Mouse (Mus musculus): ENCODE measurements around the gene Cacna1c.
A peak's percentile ranks its signal among the peaks of the same experiment; 100 is the strongest.

Gene Cacna1c

DNA sequence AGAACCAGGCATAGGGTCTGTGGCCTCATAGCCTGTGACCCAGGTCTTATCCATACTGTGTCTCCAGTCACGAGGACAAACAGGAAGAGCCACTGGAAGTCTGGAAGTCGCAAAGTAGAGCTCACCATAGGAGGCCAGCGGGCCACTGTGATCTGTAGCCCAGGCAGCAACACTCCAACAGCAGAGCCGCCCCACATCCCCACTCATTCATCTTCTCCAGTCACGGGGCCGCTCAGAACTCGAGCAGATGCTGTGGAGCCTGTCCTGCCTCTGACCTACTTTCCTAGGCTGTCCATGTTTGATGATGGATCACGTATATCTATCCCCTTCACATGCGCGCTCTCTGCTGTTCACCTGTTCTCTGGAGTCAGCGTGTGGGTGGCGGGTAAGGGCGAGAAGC, 246.0 kb downstream of the Cacna1c start:
- no peak for DNase-seq

DNA sequence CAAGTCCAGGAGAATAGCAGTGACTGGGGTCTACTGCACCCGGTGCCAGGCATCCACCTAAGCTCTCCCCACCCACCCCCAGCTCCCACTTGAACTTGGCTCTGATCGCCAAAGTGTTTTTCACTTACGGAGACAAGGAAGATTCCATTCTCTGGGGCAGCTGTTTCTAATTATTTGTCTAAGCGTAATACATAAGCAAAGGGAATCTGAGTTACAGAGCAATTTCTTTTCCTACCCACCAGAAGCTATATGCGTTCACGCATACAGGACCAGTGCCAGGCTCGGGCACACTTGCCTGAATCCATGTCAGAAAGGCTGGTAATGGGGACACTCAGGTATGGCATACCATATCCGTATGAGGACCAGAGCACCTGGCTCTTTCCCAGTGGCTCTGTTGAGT, 248.9 kb downstream of the Cacna1c start:
- no peak for DNase-seq

- DNase-seq: no peak
These were observed 249.6 kb downstream of the Cacna1c start for GRCm38 (mm10) chr6:118946660-118947059.

GRCm38 (mm10) chr6:118944093-118944492, 252.1 kb downstream of the Cacna1c start:
- DNase-seq: no peak

GRCm38 (mm10) chr6:118941816-118942215, 254.4 kb downstream of the Cacna1c start:
- no peak for DNase-seq

GRCm38 (mm10) chr6:118941036-118941435, 255.2 kb downstream of the Cacna1c start:
- DNase-seq: no peak

DNA sequence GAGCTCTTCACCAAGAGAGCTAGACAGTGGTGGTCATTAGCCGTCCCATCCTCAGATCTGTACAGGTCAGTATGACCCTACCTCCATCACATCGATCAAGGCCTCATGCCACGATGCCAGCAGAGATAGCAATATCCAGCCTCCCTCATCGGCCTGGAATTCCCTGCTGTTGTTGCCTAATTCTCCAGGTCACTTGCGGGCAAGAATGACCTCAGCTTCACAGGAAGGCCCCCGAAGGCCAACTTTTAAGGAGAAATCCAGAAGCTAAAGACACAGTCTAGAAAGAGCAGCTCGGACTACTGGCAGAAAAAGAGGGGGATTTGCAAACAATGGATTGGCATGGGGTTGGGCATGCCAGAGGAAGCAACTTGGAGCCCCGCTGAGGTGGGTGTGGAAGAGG, 256.6 kb downstream of the Cacna1c start:
- no peak for DNase-seq

DNA sequence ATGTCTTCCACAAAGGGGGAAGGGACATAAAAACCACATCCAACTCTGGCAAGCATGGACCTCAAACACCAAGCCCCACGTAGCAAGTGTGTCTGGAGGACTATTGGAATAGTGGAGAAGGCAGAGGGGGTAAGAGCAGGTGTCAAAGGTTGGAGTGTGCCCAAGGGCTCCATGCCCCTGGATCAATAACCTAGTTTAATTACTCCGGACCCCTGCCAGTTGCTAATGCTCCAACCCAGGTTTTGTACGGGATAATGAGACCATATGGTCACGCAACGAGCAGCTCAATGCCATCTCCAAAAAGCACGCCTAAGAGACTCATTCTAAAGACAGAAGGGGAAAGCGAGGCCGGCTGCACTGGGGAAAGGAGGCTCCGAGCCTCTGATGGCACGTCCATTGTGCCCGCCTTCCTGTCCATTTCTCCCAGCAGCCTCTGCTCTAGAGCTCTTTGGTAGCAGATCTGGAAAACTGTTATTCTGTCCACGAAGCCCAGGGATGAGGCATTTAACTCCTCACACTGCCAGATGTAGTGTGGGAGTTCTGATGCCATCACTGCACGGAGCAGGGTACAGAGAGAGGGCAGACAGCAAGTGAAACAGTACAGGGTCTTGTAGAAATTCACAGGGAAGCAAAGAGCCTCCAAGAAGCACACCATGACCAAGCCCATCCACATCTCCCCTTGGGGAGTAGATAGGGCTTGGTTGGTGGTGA, 257.7 kb downstream of the Cacna1c start:
- DNase-seq: peak; percentile 49

- DNase-seq: no peak
These were observed 258.7 kb downstream of the Cacna1c start for GRCm38 (mm10) chr6:118937536-118937935.

GRCm38 (mm10) chr6:118935520-118936415, 260.4 kb downstream of the Cacna1c start:
- peak; percentile 52 for DNase-seq

GRCm38 (mm10) chr6:118934243-118934902, 261.8 kb downstream of the Cacna1c start:
- DNase-seq: no peak

GRCm38 (mm10) chr6:118933017-118933594, 263.1 kb downstream of the Cacna1c start:
- peak; percentile 56 for DNase-seq

DNA sequence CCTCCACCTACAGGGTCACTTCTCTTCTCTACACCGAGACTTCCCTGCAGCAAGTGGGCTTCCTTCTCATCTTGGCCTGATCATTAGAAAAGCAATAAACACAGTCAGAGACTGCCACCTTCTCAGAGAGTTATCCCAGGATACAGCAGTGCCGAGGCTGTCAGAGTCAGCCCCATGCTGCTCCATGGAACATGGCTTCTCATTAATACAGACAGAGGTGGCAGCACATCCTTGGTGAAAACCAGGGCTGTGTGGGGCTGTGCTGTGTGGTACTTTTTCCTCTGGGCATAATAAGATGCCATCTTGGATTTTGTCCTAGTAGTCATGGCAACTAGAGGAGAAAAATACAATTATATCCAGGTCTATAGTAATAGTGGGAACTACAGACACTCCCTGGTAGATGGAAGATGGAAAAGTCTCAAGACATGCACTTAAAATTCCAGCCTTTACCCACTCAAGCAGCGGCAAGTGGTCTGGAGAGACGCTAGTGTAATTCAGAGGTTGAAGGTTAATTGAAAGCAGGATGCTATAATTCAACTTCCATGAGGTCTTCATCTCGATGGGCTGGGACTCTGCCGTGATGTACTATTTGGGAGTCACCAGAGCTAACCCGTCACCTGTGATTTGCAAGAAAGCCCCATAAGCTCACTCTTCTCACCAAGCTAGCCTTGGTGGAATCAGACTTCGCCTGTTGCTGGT, 264.1 kb downstream of the Cacna1c start:
- DNase-seq: no peak

DNA sequence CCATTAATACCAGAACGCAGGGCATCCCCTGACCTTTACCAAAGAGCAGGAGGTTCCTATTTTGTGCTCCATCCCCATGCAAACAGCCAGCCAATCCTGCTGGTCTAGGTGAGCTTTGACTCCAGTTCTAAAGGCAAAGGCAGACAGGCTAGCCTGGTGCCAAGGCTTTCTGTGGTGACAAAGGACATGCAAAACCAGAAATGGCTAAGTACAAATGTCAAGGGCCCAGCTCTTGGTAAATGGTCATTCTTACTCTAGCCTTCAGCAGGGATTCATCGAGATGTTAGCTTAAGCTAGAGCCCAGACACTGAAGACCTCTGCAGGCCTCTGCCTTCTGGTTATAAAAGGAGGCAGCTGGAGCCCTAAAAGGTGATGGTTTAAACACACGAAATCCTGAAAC, 269.5 kb downstream of the Cacna1c start:
- DNase-seq: no peak

DNA sequence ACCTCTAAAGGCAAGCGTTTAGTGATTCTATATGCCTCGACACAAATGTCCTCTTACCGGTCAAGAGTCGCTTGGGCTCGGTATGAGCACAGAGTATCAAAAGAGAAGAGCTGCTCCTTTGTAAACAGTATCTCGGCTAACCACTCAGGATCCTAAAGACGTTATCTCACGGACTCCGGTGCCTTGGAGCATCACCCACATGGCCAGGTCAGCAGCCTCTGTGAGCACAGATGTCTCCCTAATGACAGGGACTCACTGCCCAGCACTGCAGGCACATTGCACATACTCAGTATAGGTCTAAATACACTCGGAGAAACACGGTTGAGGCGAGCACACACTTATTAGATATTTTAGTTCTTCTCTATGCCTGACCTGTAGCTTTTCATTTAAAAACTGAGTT, 271.8 kb downstream of the Cacna1c start:
- DNase-seq: no peak

GRCm38 (mm10) chr6:118923926-118924325, 272.3 kb downstream of the Cacna1c start:
- no peak for DNase-seq

GRCm38 (mm10) chr6:118923212-118923577, 273.0 kb downstream of the Cacna1c start:
- DNase-seq: no peak

GRCm38 (mm10) chr6:118922328-118923211, 273.6 kb downstream of the Cacna1c start:
- DNase-seq: peak; percentile 51

GRCm38 (mm10) chr6:118908176-118908575, 288.0 kb downstream of the Cacna1c start:
- DNase-seq: no peak

DNA sequence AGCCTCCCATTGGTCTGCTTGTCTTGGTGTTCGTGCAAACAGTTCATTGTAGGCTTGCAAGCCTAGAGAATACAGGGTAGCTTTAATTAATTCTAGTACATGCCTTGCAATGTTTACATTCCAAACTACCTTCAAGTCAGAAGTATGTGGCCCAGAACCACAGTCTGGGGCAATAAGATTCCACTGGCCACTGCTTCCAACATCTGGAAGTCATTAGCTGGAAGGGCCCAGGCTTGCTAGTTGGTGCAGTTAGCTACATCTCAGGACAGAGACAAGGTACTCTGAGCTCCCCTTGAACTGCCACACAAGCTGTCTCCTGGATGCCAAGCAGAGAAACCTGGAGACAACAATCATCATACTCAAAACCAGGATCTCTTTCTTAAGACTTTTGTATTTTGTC, 288.5 kb downstream of the Cacna1c start:
- no peak for DNase-seq

DNA sequence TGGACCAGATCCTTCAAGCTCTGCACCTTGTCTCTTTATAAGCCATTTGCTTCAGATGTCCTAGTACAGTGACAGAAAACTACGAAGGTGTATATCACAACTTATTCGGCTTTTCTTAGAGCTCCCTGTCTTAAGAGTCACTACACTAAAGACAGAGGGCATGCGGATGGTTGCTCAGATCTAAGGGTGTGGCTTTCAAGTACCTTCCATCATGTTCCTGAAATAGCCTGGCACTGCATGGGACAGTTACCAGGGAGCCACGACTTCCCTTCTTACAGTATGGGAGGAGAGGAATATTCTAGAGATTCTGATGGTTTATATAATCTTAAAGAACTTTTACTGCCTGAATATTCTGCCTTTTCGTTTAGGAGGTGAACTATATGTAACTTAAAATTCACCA, 289.3 kb downstream of the Cacna1c start:
- no peak for DNase-seq

- no peak for DNase-seq
These were observed 296.5 kb downstream of the Cacna1c start for GRCm38 (mm10) chr6:118899688-118900087.
